Mouse (Mus musculus) hindbrain, embryonic 12.5 days (tissue): ENCODE measurements around the gene Mrpl47. TPM values are rescaled to one million over a fixed set of nuclear protein-coding genes. Genes with fewer than 3 reads are reported as not detected.
"Not testable (repeated sequence)": the region's sequence is repeated elsewhere in the genome, so short reads cannot be mapped to it uniquely, and the experiment has no call there.

Source experiments
- ATAC-seq: fragments of 200-750 bp; cut with Nextera tagmentation; 2 replicates; pipeline ENCODE4 v1.8.0; 2017; ENCODE audit warnings: moderate TSS enrichment; ENCODE audit not compliant: low FRiP score
- H3K27ac ChIP-seq: fragments of 300-500 bp; sonication (generic); 2 replicates; pipeline ENCODE4 v1.5.1; 2016; ENCODE audit warnings: mild to moderate bottlenecking
- H3K27me3 ChIP-seq: fragments of 300-500 bp; sonication (generic); 2 replicates; pipeline ENCODE4 v1.6.1; 2016; ENCODE audit warnings: mild to moderate bottlenecking
- H3K36me3 ChIP-seq: fragments of 300-500 bp; sonication (generic); 2 replicates; pipeline ENCODE4 v1.6.1; 2016; ENCODE audit warnings: mild to moderate bottlenecking
- H3K4me1 ChIP-seq: fragments of 300-500 bp; sonication (generic); 2 replicates; pipeline ENCODE4 v1.6.1; 2016
- H3K4me2 ChIP-seq: fragments of 300-500 bp; sonication (generic); replicated peaks from 2 replicates; pipeline ENCODE4 v1.6.1; 2016; ENCODE audit warnings: mild to moderate bottlenecking
- H3K4me3 ChIP-seq: fragments of 300-500 bp; sonication (generic); 2 replicates; pipeline ENCODE4 v1.5.1; 2016; ENCODE audit warnings: mild to moderate bottlenecking
- H3K9ac ChIP-seq: fragments of 300-500 bp; sonication (generic); 2 replicates; pipeline ENCODE4 v1.6.1; 2016; ENCODE audit warnings: mild to moderate bottlenecking, moderate library complexity
- H3K9me3 ChIP-seq: fragments of 300-500 bp; sonication (generic); replicated peaks from 2 replicates; pipeline ENCODE4 v1.6.1; 2016; ENCODE audit warnings: mild to moderate bottlenecking
- WGBS: fragments of 180-500 bp; shearing (Covaris S2); methylation state at CpG from one replicate; pipeline ENCODE4 v1.1.7; 2016; 5-methylcytosine and 5-hydroxymethylcytosine counted together
- polyA plus RNA-seq: library from polyadenylated mRNA; unstranded; fragments of >200 nt; fragmentation: Nextera tagmentation; extraction: Ambion mirVana; gene quantifications from 2 replicates; pipeline ENCODE4 v1.2.1, GENCODE M21; 2016

Gene Mrpl47
- polyA plus RNA-seq, result 33.7 and 38.8 TPM in 2 replicates

DNA sequence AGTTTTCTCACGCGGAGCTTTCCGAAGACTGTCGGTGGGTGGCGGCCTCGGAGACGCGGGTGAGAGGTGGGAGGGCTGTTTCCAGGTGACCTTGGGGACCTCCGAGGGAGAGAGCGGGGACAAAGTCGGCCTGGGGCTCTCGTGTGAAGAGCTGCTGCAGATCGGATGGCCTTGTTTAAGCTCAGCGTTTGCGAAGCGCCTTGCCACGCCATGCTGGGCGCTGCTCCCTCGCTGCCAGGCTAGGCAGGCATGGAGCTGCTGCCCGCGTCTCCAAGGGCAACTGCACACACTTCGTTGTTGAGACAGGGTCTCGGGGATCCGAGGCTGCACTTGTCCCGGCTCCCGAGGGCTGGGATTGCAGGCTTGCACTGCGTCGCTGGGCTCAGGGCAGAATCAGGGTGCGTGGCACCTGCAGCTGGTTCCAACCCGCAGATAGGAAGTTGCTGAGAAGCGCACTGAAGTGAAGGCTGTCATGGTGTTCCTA, at the start of gene Mrpl47:
Gene Mrpl47 (minus strand): TSS at position 434 of the 484 bp plus-strand sequence.
- no peaks in the 10 kb centered on the region for H3K9me3 ChIP-seq
- H3K9ac ChIP-seq, result peak within 1 kb of the TSS; percentile 79
- peaks cover 24% of the 10 kb centered on the region for H3K36me3 ChIP-seq
- ATAC-seq, result peak; percentile 79
- H3K27ac ChIP-seq, result peak within 1 kb of the TSS; percentile 88
- peaks cover 22% of the 10 kb centered on the region for H3K4me1 ChIP-seq
- WGBS, result under 1% methylated on average over 31 of the region's 31 CpGs
- no peaks in the 10 kb centered on the region for H3K27me3 ChIP-seq
- H3K4me2 ChIP-seq, result peak within 1 kb of the TSS; percentile 84
- H3K4me3 ChIP-seq, result peak within 1 kb of the TSS; percentile 91

DNA sequence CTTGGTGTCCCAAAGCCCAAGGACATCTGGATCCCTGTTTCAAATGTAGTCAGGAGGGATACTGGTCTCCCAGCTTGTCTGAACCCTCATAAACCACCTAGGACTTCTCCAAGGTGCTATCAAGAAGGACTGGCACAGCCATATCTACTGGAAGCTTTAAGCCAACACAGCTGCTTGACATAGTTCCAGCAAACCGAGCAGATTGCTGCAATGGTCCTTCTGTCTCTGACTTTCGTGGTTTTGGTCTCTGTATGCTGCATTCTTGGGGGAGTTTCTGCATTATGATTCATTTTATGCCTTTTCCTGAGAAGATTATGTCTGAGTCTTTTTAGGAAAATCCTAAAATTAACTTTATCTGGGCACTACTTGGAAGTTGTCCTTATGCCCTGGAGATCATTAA, 33.4 kb upstream of the Mrpl47 start:
- Histone ChIP-seq H3K9ac (no peak overlapping the region), H3K4me3 (no peak overlapping the region), H3K27ac (no peak overlapping the region), H3K4me1 (no peaks in the 10 kb centered on the region), H3K9me3 (no peaks in the 10 kb centered on the region), H3K4me2 (no peak overlapping the region), H3K36me3 (no peaks in the 10 kb centered on the region), H3K27me3 (no peaks in the 10 kb centered on the region)
- WGBS, result 87% methylated on average over 2 of the region's 2 CpGs
- ATAC-seq, result no peak

DNA sequence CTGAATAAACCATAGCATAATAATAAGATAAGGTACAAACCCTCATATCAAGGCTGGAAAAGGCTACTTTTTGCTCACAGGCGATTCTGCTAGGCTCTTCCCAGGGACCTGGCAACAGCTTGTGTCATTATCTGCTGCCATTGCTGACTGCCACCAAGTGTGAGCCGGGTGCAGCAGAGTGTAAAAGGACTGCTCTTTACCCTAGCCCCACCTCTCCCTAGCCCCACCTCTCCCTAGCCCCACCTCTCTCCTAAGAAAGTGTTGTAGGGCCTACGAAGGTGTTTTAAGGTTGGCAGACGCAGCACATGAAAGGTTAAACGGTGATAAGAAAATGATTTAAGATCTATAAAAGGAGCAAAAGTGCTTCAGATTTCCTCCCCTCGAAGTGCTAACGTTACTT, 26.5 kb upstream of the Mrpl47 start:
- Histone ChIP-seq H3K4me1 (no peaks in the 10 kb centered on the region), H3K4me3 (no peak overlapping the region), H3K27me3 (no peaks in the 10 kb centered on the region), H3K9ac (no peak overlapping the region), H3K27ac (no peak overlapping the region), H3K36me3 (no peaks in the 10 kb centered on the region), H3K9me3 (no peaks in the 10 kb centered on the region), H3K4me2 (no peak overlapping the region)
- 51% methylated on average over 7 of the region's 7 CpGs for WGBS
- no peak for ATAC-seq

DNA sequence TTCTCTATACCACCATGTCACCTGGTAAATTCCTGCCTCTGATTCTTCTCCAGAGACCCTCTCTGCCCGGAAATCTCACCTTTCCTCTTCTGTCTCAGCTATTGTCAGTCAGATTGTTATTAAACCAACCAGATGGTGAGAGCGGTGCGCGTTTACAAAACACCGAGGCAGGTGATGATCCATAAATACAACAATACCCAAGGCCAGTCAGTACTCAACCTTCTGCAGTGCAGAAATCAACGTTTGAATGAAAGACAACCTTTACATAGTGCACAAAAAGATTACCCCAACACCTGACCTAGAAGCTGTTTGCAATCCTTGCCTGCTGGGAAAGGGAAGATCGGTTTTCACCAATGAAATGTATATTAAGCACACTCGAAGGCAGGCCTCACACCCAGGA, 25.6 kb upstream of the Mrpl47 start:
- no peak overlapping the region for H3K9ac ChIP-seq
- no peak for ATAC-seq
- 56% methylated on average over 8 of the region's 8 CpGs for whole genome bisulfite sequencing

DNA sequence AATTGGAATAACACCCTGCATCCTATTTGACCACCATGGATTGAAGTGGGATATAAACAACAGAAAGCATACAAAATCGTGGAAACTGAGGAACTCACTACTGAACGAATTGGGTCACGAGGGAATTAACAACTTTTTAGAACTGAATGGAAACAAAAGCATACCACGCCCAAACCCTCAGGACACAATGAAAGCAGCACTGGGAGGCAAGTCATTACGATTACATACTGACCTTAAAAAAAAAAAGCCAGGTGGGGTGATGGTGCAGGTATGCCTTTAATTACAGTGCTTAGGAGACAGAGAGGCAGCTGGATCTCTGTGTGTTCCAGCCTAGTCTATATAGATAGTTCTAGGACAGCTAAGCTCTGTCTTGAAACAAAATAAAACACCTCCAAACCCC, 21.8 kb upstream of the Mrpl47 start:
- WGBS, result 72% methylated on average over 5 of the region's 5 CpGs
- H3K9ac ChIP-seq, result no peak overlapping the region
- H3K27me3 ChIP-seq, result no peaks in the 10 kb centered on the region
- no peak overlapping the region for H3K27ac ChIP-seq
- no peaks in the 10 kb centered on the region for H3K4me1 ChIP-seq
- H3K4me2 ChIP-seq, result no peak overlapping the region
- no peaks in the 10 kb centered on the region for H3K9me3 ChIP-seq
- no peak for ATAC-seq
- H3K4me3 ChIP-seq, result no peak overlapping the region
- H3K36me3 ChIP-seq, result peaks cover 6% of the 10 kb centered on the region

More for the DNA sequence above, 25.6 kb upstream of the Mrpl47 start:
- Histone ChIP-seq H3K4me1 (no peaks in the 10 kb centered on the region), H3K9me3 (no peaks in the 10 kb centered on the region), H3K36me3 (no peaks in the 10 kb centered on the region), H3K4me3 (no peak overlapping the region), H3K27ac (no peak overlapping the region), H3K4me2 (no peak overlapping the region), H3K27me3 (no peaks in the 10 kb centered on the region)

DNA sequence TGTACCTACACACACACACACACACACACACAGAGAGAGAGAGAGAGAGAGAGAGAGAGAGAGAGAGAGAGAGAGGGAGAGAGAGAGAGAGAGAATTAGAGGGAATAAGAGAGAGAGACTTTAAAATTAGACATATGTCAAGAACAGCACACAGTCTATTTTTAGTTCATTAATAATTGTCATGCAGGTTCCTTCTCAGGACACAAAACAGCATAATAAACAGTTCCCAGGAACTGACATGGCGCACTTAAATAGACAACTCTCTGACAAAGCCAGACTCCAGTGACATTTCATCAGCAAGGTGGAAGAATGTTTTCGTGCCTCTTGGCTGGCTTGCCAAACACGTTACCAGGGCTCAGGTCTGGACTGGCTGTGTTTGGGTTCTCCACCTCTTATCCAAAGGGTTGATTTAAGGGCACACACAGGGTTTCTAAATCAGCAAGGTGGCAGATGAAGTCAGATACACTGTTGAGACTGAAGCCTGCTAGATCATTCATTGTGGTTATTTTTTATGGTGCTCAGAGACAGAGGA, 17.0 kb upstream of the Mrpl47 start:
- no peak overlapping the region for H3K9ac ChIP-seq

DNA sequence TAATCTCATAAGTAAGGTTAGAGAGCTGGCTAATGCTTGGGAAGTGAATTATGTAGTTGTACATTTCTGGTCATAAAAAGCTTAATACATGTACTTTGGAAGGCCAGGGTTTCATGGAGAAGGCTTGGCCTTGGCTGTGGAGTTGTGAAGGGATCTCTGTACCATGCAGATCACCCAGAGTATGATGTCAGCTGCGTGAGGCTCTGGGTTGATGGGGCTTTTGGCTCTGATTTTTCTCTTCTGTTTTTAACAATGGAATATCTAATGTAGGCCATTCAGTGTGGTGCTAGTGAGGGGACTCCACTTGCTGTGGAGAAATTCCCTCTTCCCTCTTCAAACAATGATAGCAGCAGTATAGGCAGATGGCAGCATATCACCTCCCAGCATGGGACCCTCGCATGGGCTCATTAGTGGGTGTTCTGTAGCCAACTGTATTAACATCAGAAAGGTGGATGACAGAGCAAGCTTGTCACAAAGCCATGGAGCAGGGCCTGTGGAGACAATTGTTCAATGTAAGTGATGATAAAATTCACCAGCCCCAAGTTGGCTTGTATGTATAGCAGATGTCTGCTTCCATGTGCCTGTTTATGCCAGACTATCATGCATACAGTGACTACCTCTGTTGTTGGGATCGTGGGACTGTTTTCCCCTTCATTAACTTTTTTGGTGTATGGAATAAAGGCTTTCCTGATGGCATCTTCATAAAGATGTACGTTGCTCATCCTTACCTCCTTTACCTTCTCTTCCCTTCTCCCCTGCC, 12.6 kb upstream of the Mrpl47 start:
- Histone ChIP-seq H3K27ac (no peak overlapping the region), H3K4me3 (no peak overlapping the region), H3K4me2 (no peak overlapping the region), H3K4me1 (no peaks in the 10 kb centered on the region), H3K9me3 (no peaks in the 10 kb centered on the region), H3K9ac (no peak overlapping the region), H3K36me3 (peaks cover 80% of the 10 kb centered on the region), H3K27me3 (no peaks in the 10 kb centered on the region)
- ATAC-seq, result no peak
- WGBS, result 80% methylated on average over 4 of the region's 4 CpGs

More for the DNA sequence above, 17.0 kb upstream of the Mrpl47 start:
- Histone ChIP-seq H3K27me3 (no peaks in the 10 kb centered on the region), H3K27ac (no peak overlapping the region), H3K4me3 (no peak overlapping the region), H3K4me1 (no peaks in the 10 kb centered on the region), H3K9me3 (no peaks in the 10 kb centered on the region), H3K36me3 (peaks cover 48% of the 10 kb centered on the region), H3K4me2 (no peak overlapping the region)
- no peak for ATAC-seq
- WGBS, result 92% methylated on average over 3 of the region's 3 CpGs

DNA sequence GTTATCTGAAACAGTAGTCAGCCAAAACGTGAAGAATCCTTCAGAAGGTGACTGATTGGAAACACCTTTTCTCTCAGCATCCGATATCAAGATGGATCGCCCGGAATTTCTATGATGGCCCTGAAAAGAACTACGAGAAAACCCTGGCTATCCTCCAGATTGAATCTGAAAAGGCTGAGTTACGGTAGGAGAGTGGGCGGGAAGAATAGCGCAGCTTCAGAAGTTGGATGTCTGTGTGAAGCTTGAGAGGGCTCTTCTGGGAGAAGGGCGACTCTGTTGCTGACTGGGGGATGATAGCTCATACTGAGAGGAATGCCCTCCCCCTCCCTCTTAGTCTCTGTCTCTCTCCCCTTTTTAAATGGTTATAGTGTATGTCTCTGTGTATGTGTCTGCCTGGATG, 11.0 kb upstream of the Mrpl47 start:
- Histone ChIP-seq H3K4me3 (no peak overlapping the region), H3K4me2 (no peak overlapping the region), H3K9ac (no peak overlapping the region), H3K36me3 (peaks cover 74% of the 10 kb centered on the region), H3K4me1 (no peaks in the 10 kb centered on the region), H3K9me3 (no peaks in the 10 kb centered on the region), H3K27me3 (no peaks in the 10 kb centered on the region), H3K27ac (no peak overlapping the region)
- 91% methylated on average over 9 of the region's 9 CpGs for WGBS
- no peak for ATAC-seq

DNA sequence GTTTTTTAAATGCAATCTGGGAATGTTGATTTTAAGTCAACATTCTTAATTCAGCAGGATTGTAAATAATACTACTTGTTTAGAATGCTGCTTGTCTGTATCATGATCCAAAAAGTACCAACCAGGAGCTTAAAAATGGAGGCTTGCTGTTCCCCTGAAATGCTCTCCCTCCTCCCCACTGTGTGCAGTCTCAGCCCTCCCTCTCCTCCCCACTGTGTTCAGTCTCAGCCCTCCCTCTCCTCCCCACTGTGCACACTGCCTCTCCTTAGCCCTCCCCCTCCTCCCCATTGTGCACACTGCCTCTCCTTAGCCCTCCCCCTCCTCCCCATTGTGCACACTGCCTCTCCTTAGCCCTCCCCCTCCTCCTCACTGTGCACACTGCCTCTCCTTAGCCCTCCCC, 8.0 kb upstream of the Mrpl47 start:
- peaks cover 62% of the 10 kb centered on the region for H3K36me3 ChIP-seq
- H3K27me3 ChIP-seq, H3K27ac ChIP-seq, H3K9me3 ChIP-seq, ATAC-seq, H3K4me3 ChIP-seq, H3K4me1 ChIP-seq, H3K4me2 ChIP-seq, H3K9ac ChIP-seq: not testable (repeated sequence)

DNA sequence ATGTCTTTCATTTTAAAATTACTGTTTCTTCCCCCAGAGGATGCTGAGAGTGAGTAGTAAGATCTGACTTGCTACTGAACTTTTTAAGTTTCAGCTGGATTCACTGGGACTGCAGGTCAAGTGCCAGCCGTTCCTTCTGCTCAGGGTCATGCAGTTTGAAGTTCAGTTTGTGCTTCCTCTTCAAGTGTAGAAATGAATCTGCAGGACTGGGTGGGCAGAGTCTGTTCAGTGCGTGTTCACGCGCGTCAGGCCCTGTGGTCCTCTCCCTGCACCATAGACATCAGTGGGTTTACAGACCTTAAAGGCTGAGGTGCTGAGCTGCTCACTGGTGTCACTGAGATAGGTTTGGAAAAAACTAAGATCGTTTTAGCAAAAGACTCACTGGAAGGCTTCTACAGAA, 7.6 kb upstream of the Mrpl47 start:
- peaks cover 58% of the 10 kb centered on the region for H3K36me3 ChIP-seq
- H3K4me3 ChIP-seq, result no peak overlapping the region
- no peaks in the 10 kb centered on the region for H3K9me3 ChIP-seq
- no peaks in the 10 kb centered on the region for H3K4me1 ChIP-seq
- no peak overlapping the region for H3K27ac ChIP-seq
- H3K9ac ChIP-seq, result no peak overlapping the region
- no peak for ATAC-seq
- WGBS, result 92% methylated on average over 6 of the region's 6 CpGs
- no peaks in the 10 kb centered on the region for H3K27me3 ChIP-seq
- H3K4me2 ChIP-seq, result no peak overlapping the region

DNA sequence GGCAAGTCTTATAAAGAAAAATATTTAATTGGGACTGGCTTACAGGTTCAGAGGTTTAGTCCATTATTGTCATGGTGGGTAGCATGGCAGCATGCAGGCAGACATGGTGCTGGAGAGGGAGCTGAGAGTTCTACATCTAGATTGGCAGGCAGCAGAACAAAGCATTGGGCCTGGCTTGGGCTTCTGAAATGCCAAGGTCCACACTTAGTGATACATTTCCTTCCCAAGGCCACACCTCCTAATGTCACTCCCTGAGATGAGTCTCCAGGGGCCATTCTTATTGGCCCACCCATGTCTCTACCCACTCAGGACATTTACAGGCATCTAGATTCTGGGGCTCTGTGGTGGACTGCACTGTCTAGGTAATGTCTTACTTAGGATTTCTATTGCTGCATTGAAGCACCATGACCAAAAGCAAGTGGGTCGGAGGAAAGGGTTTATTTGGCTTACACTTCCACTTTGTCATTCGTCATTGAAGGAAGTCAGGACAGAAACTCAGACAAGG, 4.9 kb upstream of the Mrpl47 start:
- no peaks in the 10 kb centered on the region for H3K9me3 ChIP-seq
- no peak overlapping the region for H3K4me3 ChIP-seq
- H3K27me3 ChIP-seq, result no peaks in the 10 kb centered on the region
- H3K4me2 ChIP-seq, result no peak overlapping the region
- H3K27ac ChIP-seq, result no peak overlapping the region
- ATAC-seq, result no peak
- H3K9ac ChIP-seq, result no peak overlapping the region
- 92% methylated on average over 2 of the region's 2 CpGs for WGBS
- H3K4me1 ChIP-seq, result peaks cover 12% of the 10 kb centered on the region
- peaks cover 38% of the 10 kb centered on the region for H3K36me3 ChIP-seq

DNA sequence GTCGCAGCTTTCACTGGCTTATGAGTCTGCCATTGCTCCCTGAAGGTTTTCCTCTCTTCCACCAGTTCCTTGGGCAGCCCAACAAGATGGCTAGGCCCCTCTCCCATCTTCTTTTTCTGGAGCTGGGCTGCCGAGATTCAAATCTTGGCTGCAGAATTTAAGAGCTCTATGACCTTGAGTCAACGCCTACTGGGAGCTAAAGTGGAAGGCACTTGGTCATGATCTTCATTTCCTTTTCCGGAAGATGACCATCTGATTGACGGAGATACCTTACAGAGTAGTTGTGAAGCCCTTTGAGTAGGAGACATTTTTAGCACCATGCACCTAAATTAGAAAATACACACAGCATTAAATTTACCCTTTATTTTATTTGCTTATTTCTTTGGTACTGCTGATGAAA, 1.1 kb upstream of the Mrpl47 start:
- no peak overlapping the region for H3K27ac ChIP-seq
- 0 out of 2 replicates have a peak, but pooled peaks cover 19% of the 10 kb centered on the region for H3K36me3 ChIP-seq
- no peak overlapping the region for H3K9ac ChIP-seq
- H3K9me3 ChIP-seq, result no peaks in the 10 kb centered on the region
- no peaks in the 10 kb centered on the region for H3K27me3 ChIP-seq
- H3K4me1 ChIP-seq, result peaks cover 22% of the 10 kb centered on the region
- no peak overlapping the region for H3K4me3 ChIP-seq
- H3K4me2 ChIP-seq, result no peak overlapping the region
- ATAC-seq, result no peak
- 95% methylated on average over 5 of the region's 5 CpGs for WGBS
